Mouse (Mus musculus) kidney, embryonic 14.5 days (tissue): ENCODE measurements around the gene Sorcs2. TPM values are rescaled to one million over a fixed set of nuclear protein-coding genes. Genes with fewer than 3 reads are reported as not detected.
A peak's percentile ranks its signal among the peaks of the same experiment; 100 is the strongest.

ENCODE experiments used
- ATAC-seq: fragments of 200-750 bp; cut with Nextera tagmentation; 2 replicates; pipeline ENCODE4 v1.8.0; 2017; ENCODE audit warnings: moderate number of reproducible peaks, mild to moderate bottlenecking, moderate TSS enrichment, moderate library complexity; ENCODE audit not compliant: low FRiP score, low TSS enrichment
- H3K27ac ChIP-seq: fragments of 300-500 bp; sonication (generic); 2 replicates; pipeline ENCODE4 v1.5.1; 2014; ENCODE audit warnings: low read depth, mild to moderate bottlenecking, low read length, moderate library complexity, mixed read lengths
- H3K27me3 ChIP-seq: fragments of 300-500 bp; sonication (generic); 2 replicates; pipeline ENCODE4 v1.6.1; 2014; ENCODE audit warnings: mild to moderate bottlenecking, low read length; ENCODE audit not compliant: control insufficient read depth, insufficient read depth
- H3K36me3 ChIP-seq: fragments of 300-500 bp; sonication (generic); 2 replicates; pipeline ENCODE4 v1.6.1; 2014; ENCODE audit warnings: low read length, mixed read lengths; ENCODE audit not compliant: control insufficient read depth, insufficient read depth
- H3K4me1 ChIP-seq: fragments of 300-500 bp; sonication (generic); 2 replicates; pipeline ENCODE4 v1.6.1; 2014; ENCODE audit warnings: low read length, mixed read lengths; ENCODE audit not compliant: control insufficient read depth, insufficient read depth
- H3K4me2 ChIP-seq: fragments of 300-500 bp; sonication (generic); replicated peaks from 2 replicates; pipeline ENCODE4 v1.6.1; 2014; ENCODE audit warnings: low read depth, mild to moderate bottlenecking, low read length
- H3K4me3 ChIP-seq: fragments of 300-500 bp; sonication (generic); 2 replicates; pipeline ENCODE4 v1.5.1; 2014; ENCODE audit warnings: mild to moderate bottlenecking, low read length
- H3K9ac ChIP-seq: fragments of 300-500 bp; sonication (generic); 2 replicates; pipeline ENCODE4 v1.6.1; 2014; ENCODE audit warnings: low read depth, mild to moderate bottlenecking, low read length, moderate library complexity
- H3K9me3 ChIP-seq: fragments of 300-500 bp; sonication (generic); 2 replicates; pipeline ENCODE4 v1.6.1; 2016; ENCODE audit warnings: low read length; ENCODE audit not compliant: control insufficient read depth
- WGBS: fragments of 180-500 bp; shearing (Covaris S2); extraction: QIAGEN DNeasy Blood & Tissue Kit; methylation state at CpG from one replicate; pipeline ENCODE4 v1.1.7; 2014; 5-methylcytosine and 5-hydroxymethylcytosine counted together
- polyA plus RNA-seq: library from polyadenylated mRNA; unstranded; fragments of >200 nt; fragmentation: Nextera tagmentation; extraction: Ambion mirVana; gene quantifications from 2 replicates; pipeline ENCODE4 v1.2.1, GENCODE M21; 2014

Gene Sorcs2
- polyA plus RNA-seq, 1 experiment from 2014 or later: 10.3 TPM

GRCm38 (mm10) chr5:36135874-36136542 lies 261.9 kb downstream of the Sorcs2 start:
- H3K4me2 ChIP-seq: no peak overlapping the region
- H3K27me3 ChIP-seq: no peaks in the 10 kb centered on the region
- no peaks in the 10 kb centered on the region for H3K9me3 ChIP-seq
- H3K36me3 ChIP-seq: no peaks in the 10 kb centered on the region
- no peak overlapping the region for H3K9ac ChIP-seq
- no peak overlapping the region for H3K27ac ChIP-seq
- H3K4me1 ChIP-seq: no peaks in the 10 kb centered on the region
- no peak for ATAC-seq
- no peak overlapping the region for H3K4me3 ChIP-seq
- WGBS: 86% methylated on average over 3 of the region's 3 CpGs

- Histone ChIP-seq H3K27ac (no peak overlapping the region), H3K9me3 (no peaks in the 10 kb centered on the region), H3K4me1 (no peaks in the 10 kb centered on the region), H3K9ac (no peak overlapping the region), H3K4me2 (no peak overlapping the region), H3K36me3 (no peaks in the 10 kb centered on the region), H3K27me3 (no peaks in the 10 kb centered on the region), H3K4me3 (no peak overlapping the region)
- no peak for ATAC-seq
- 67% methylated on average over 6 of the region's 6 CpGs for WGBS
These were observed 263.6 kb downstream of the Sorcs2 start for GRCm38 (mm10) chr5:36134302-36134701.

GRCm38 (mm10) chr5:36133893-36134292 lies 264.0 kb downstream of the Sorcs2 start:
- Histone ChIP-seq H3K27ac (no peak overlapping the region), H3K36me3 (no peaks in the 10 kb centered on the region), H3K9ac (no peak overlapping the region), H3K9me3 (no peaks in the 10 kb centered on the region), H3K4me2 (no peak overlapping the region), H3K4me1 (no peaks in the 10 kb centered on the region), H3K4me3 (no peak overlapping the region), H3K27me3 (no peaks in the 10 kb centered on the region)
- ATAC-seq: peak; percentile 46; the same call in 1 of the 2 replicates
- 61% methylated on average over 2 of the region's 2 CpGs for WGBS

GRCm38 (mm10) chr5:36130393-36131011 lies 267.4 kb downstream of the Sorcs2 start:
- Histone ChIP-seq H3K27me3 (no peaks in the 10 kb centered on the region), H3K36me3 (no peaks in the 10 kb centered on the region), H3K4me1 (no peaks in the 10 kb centered on the region), H3K9me3 (no peaks in the 10 kb centered on the region), H3K27ac (no peak overlapping the region), H3K4me2 (no peak overlapping the region), H3K4me3 (no peak overlapping the region), H3K9ac (no peak overlapping the region)
- ATAC-seq: no peak
- 61% methylated on average over 8 of the region's 8 CpGs for WGBS

GRCm38 (mm10) chr5:36129661-36130060 lies 268.3 kb downstream of the Sorcs2 start:
- ATAC-seq: no peak
- no peaks in the 10 kb centered on the region for H3K4me1 ChIP-seq
- no peak overlapping the region for H3K4me3 ChIP-seq
- 75% methylated on average over 2 of the region's 2 CpGs for WGBS
- no peaks in the 10 kb centered on the region for H3K36me3 ChIP-seq
- H3K4me2 ChIP-seq: no peak overlapping the region
- no peaks in the 10 kb centered on the region for H3K9me3 ChIP-seq
- no peak overlapping the region for H3K9ac ChIP-seq
- H3K27me3 ChIP-seq: no peaks in the 10 kb centered on the region
- no peak overlapping the region for H3K27ac ChIP-seq

- H3K4me3 ChIP-seq: no peak overlapping the region
- WGBS: 56% methylated on average over 3 of the region's 3 CpGs
- H3K27me3 ChIP-seq: no peaks in the 10 kb centered on the region
- H3K4me1 ChIP-seq: no peaks in the 10 kb centered on the region
- H3K4me2 ChIP-seq: no peak overlapping the region
- H3K27ac ChIP-seq: no peak overlapping the region
- H3K9ac ChIP-seq: no peak overlapping the region
- H3K36me3 ChIP-seq: no peaks in the 10 kb centered on the region
- ATAC-seq: no peak
- no peaks in the 10 kb centered on the region for H3K9me3 ChIP-seq
These were observed 269.4 kb downstream of the Sorcs2 start for GRCm38 (mm10) chr5:36128513-36128912.

- WGBS: 95% methylated on average over 6 of the region's 6 CpGs
- no peak overlapping the region for H3K4me3 ChIP-seq
These were observed 272.9 kb downstream of the Sorcs2 start for GRCm38 (mm10) chr5:36124993-36125392.

GRCm38 (mm10) chr5:36122987-36123386 lies 275.0 kb downstream of the Sorcs2 start:
- 55% methylated on average over 10 of the region's 10 CpGs for WGBS
- Histone ChIP-seq H3K9me3 (no peaks in the 10 kb centered on the region), H3K4me3 (no peak overlapping the region), H3K4me1 (peaks cover 10% of the 10 kb centered on the region), H3K36me3 (no peaks in the 10 kb centered on the region), H3K27ac (no peak overlapping the region), H3K9ac (no peak overlapping the region), H3K27me3 (no peaks in the 10 kb centered on the region), H3K4me2 (no peak overlapping the region)
- 0 out of 2 replicates have a peak, but pooled peaks have one; percentile 15 for ATAC-seq

More at GRCm38 (mm10) chr5:36124993-36125392, 272.9 kb downstream of the Sorcs2 start:
- peaks cover 10% of the 10 kb centered on the region for H3K4me1 ChIP-seq
- no peak overlapping the region for H3K27ac ChIP-seq
- no peak overlapping the region for H3K9ac ChIP-seq
- no peaks in the 10 kb centered on the region for H3K27me3 ChIP-seq
- H3K9me3 ChIP-seq: no peaks in the 10 kb centered on the region
- H3K36me3 ChIP-seq: no peaks in the 10 kb centered on the region
- H3K4me2 ChIP-seq: no peak overlapping the region
- ATAC-seq: no peak

- 0% methylated on average over 3 of the region's 3 CpGs for WGBS
- H3K27me3 ChIP-seq: no peaks in the 10 kb centered on the region
- H3K9ac ChIP-seq: no peak overlapping the region
- H3K4me2 ChIP-seq: no peak overlapping the region
- H3K4me3 ChIP-seq: no peak overlapping the region
- H3K4me1 ChIP-seq: peaks cover 10% of the 10 kb centered on the region
- H3K9me3 ChIP-seq: no peaks in the 10 kb centered on the region
- no peaks in the 10 kb centered on the region for H3K36me3 ChIP-seq
- ATAC-seq: no peak
- H3K27ac ChIP-seq: no peak overlapping the region
These were observed 277.0 kb downstream of the Sorcs2 start for GRCm38 (mm10) chr5:36120931-36121341.
